Mouse (Mus musculus) colon, adult 2 months (tissue): Measurements from ENCODE around the gene Emp2. TPM values are rescaled to one million over a fixed set of nuclear protein-coding genes. Genes with fewer than 3 reads are reported as not detected.

ENCODE experiments used
- polyA plus RNA-seq: library from polyadenylated mRNA; depleted of rRNA; stranded (reverse); fragments of >200 nt; gene quantifications from 2 replicates; pipeline ENCODE4 v1.2.3, GENCODE M21; 2012; rRNA removed

The Emp2 gene
- polyA plus RNA-seq: 31.6 and 40.2 TPM in 2 replicates

GRCm38 (mm10) chr16:10313646-10314088, at the start of gene Emp2:
TSS of gene Emp2 (minus strand) at chr16:10313968.

Other genes starting within 250 kb of the Emp2 start
- not detected in 2 replicates for gene Rpl39l, start 143.7 kb downstream of the Emp2 start, polyA plus RNA-seq
- gene Atf7ip2, start 121.3 kb downstream of the Emp2 start, polyA plus RNA-seq: 0.05 and 0.07 TPM in 2 replicates
- 0.34 and 0.56 TPM in 2 replicates for gene Tekt5, start 81.5 kb upstream of the Emp2 start, polyA plus RNA-seq
- 26.1 and 29.1 TPM in 2 replicates for gene Nubp1, start 98.0 kb upstream of the Emp2 start, polyA plus RNA-seq
- 1.8 and 2.0 TPM in 2 replicates for gene Tvp23a, start 133.4 kb upstream of the Emp2 start, polyA plus RNA-seq
- 5.8 and 6.1 TPM in 2 replicates for gene Ciita, start 166.1 kb upstream of the Emp2 start, polyA plus RNA-seq
- gene Dexi, start 229.1 kb upstream of the Emp2 start, polyA plus RNA-seq: 69.4 and 87.4 TPM in 2 replicates
- gene Clec16a, start 231.4 kb upstream of the Emp2 start, polyA plus RNA-seq: 11.7 and 14.5 TPM in 2 replicates